In the genomic region with DNA sequence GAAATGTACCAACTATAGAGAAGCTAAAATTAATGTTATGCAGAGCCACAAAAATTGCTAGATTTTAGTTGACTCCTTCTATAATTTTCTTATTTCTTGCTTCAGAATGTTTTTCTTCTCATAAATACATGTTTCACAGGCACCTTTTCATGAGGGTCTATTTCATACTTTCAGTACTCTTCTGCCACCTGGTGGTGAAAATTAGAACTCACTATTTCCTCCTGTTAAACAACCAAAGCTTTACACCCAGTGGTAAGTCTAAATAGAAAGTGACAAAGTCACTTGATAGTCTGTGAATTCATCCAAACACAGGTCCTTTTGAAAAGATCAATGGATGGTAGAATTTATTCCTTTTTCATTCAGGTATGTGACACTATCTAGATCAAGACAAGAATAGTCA, we compare ENCODE assay signal across 8 mouse cellular contexts. TPM values are rescaled to one million over a fixed set of nuclear protein-coding genes. Genes with fewer than 3 reads are reported as not detected.
DNase-seq lines count a peak whose midpoint lies in the region; ATAC-seq lines count a peak whose summit lies in the region.

No protein-coding gene starts in this region.

- H3K9me3 ChIP-seq in heart, embryonic 11.5 days (replicated peaks; ENCODE audit: control insufficient read depth, low read length): no peaks in the 10 kb centered on the region

- peak; percentile 6 to 20 for DNase-seq in heart, adult 9 months (ENCODE audit: low spot score in 2 of 2)
- peak; percentile 45 for DNase-seq in thymus, postnatal 14 days
- no peak for DNase-seq in thymus, adult 18-20 months
- peak; percentile 72 for DNase-seq in embryo, embryonic 10 days (ENCODE audit: low spot score)
- DNase-seq in layer of hippocampus, adult 8-10 months (ENCODE audit: low spot score in 2 of 2): peak; percentile 9 to 16
- no peak for DNase-seq in adrenal gland, adult 2 months

- H3K36me3 ChIP-seq in heart, embryonic 11.5 days (ENCODE audit: control insufficient read depth, insufficient read depth, low read length): no peaks in the 10 kb centered on the region

- no peak overlapping the region for H3K9ac ChIP-seq in heart, embryonic 11.5 days (ENCODE audit: low read depth, low read length)

- no peak for ATAC-seq in heart, embryonic 11.5 days (replicated peaks; ENCODE audit: insufficient number of reproducible peaks, low FRiP score, low TSS enrichment)
- peak; percentile 44; the same call in 1 of the 2 replicates for ATAC-seq in neutrophil, adult 5-6 weeks (ENCODE audit: extremely low read depth, insufficient number of reproducible peaks, low FRiP score, poor library complexity, severe bottlenecking)

- no peak overlapping the region for H3K27ac ChIP-seq in heart, embryonic 11.5 days (ENCODE audit: low read depth, low read length)

- H3K4me2 ChIP-seq in heart, embryonic 11.5 days: no peak overlapping the region

- no peak overlapping the region for H3K4me3 ChIP-seq in heart, embryonic 11.5 days (ENCODE audit: low read depth, low read length)

- no peaks in the 10 kb centered on the region for H3K4me1 ChIP-seq in heart, embryonic 11.5 days (ENCODE audit: control insufficient read depth, insufficient read depth, low read length)

- no peaks in the 10 kb centered on the region for H3K27me3 ChIP-seq in heart, embryonic 11.5 days (ENCODE audit: control insufficient read depth, insufficient read depth, low read length)

RNA-seq across cellular contexts. Expression of a gene that starts 43.2 kb away (rescaled TPM):
- 29.2 and 37.0 TPM in 2 replicates for polyA plus RNA-seq in heart, embryonic 11.5 days (2014; fragmentation: Nextera tagmentation; extraction: Ambion mirVana)
- 10 to 100 TPM; 38.3 to 45.0 (median 38.6) TPM for total RNA-seq in layer of hippocampus, adult 8-10 months (2022)
- total RNA-seq in neutrophil, adult 5-6 weeks (2017): 51.6 and 56.7 TPM in 2 replicates
- 10 to 100 TPM; 51.3 to 57.1 TPM for total RNA-seq in adrenal gland, adult 2 months (2021)
- polyA plus RNA-seq in adrenal gland, adult 2 months (2012; rRNA removed): 1.4 and 1.8 TPM in 2 replicates

RNA-seq across cellular contexts. Expression of a gene that starts 54.2 kb away (rescaled TPM):
- polyA plus RNA-seq in heart, embryonic 11.5 days (2014; fragmentation: Nextera tagmentation; extraction: Ambion mirVana): 54.6 and 55.5 TPM in 2 replicates
- total RNA-seq in layer of hippocampus, adult 8-10 months (2022): 100 to 1,000 TPM; 118 to 127 (median 126) TPM
- total RNA-seq in neutrophil, adult 5-6 weeks (2017): 40.8 and 46.0 TPM in 2 replicates
- 100 to 1,000 TPM; 132 to 143 TPM for total RNA-seq in adrenal gland, adult 2 months (2021)
- 3.6 and 4.3 TPM in 2 replicates for polyA plus RNA-seq in adrenal gland, adult 2 months (2012; rRNA removed)

Comparison
In these comparisons a context has a peak if more than half of its experiments do, and no peak if none do; other contexts are left out.
1. DNase-seq: peak in heart, adult 9 months (2 of 2), thymus, postnatal 14 days (single experiment), embryo, embryonic 10 days (single experiment) and layer of hippocampus, adult 8-10 months (2 of 2); none in thymus, adult 18-20 months (0 of 2) and adrenal gland, adult 2 months (single experiment).